In the genomic region with DNA sequence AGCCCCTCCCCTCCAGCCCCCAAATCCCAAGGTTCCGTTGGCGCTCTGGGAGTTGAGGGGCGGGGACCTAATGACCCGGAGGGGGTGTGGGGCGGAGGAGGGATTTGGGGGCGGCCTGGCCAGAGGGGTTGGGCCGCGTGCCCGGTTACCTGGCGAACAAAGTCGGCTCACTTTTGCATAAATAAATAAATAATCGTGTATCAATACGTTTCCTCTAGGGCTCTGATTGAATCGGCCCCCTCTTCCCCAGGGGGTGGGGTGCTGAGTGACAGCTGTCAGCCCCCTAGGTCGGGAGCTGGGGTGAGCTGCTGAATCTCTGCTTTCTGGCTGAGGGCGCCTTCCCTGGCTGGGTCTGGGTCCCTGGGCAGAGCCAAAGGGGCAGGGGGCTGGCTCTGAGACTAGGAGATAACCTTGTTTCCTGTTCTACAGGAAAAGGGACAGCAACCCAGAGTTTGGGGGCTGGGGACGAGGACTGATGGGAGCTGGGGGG, we compare ENCODE assay signal across 9 mouse cellular contexts. TPM values are rescaled to one million over a fixed set of nuclear protein-coding genes. Genes with fewer than 3 reads are reported as not detected.
DNase-seq lines count a peak whose midpoint lies in the region; ATAC-seq and TF ChIP-seq lines count a peak whose summit lies in the region.
"Had no signal": no experiment of that assay in that cellular context is flagged by ENCODE, and none has a peak within 500 bp of the region (broad histone marks: within the 10 kb centered on the region; RNA-seq: fewer than 3 reads in every experiment).

No protein-coding gene starts in this region.

- H3K4me2 ChIP-seq in CH12.LX (ENCODE audit: insufficient read depth, low read depth, poor library complexity, severe bottlenecking), result peak overlapping the region; percentile 97
- peak overlapping the region; percentile 98 for H3K4me2 ChIP-seq in limb, embryonic 13.5 days (replicated peaks)
- peak overlapping the region; percentile 99 for H3K4me2 ChIP-seq in neural tube, embryonic 13.5 days

- peak overlapping the region; percentile 25 for H3K9ac ChIP-seq in CH12.LX (ENCODE audit: insufficient read depth, low read depth)
- H3K9ac ChIP-seq in limb, embryonic 13.5 days, result peak overlapping the region; percentile 99
- peak overlapping the region; percentile 100 for H3K9ac ChIP-seq in neural tube, embryonic 13.5 days

- peaks cover 3% of the 10 kb centered on the region; the same call in 1 of the 2 replicates for H3K79me2 ChIP-seq in CH12.LX (replicated peaks; ENCODE audit: control insufficient read depth, extremely low read depth, insufficient read depth, poor library complexity, severe bottlenecking)

- no peak for TF ChIP-seq POLR2A in CH12.LX (IDR thresholded peaks at IDR 0.05; ENCODE audit: low read depth, low read length)

- dilution Hi-C loops in CH12.LX (cut with MboI; ENCODE audit: extremely low pct_ligation_motif_present, extremely low pct_unique_long_range_greater_than_20kb, low sequenced_read_pairs), result no loop called here

- H3K36me3 ChIP-seq in erythroblast, embryonic 14.5 days (ENCODE audit: control insufficient read depth), result no peaks in the 10 kb centered on the region
- H3K36me3 ChIP-seq in CH12.LX (replicated peaks in 1 of 2; ENCODE audit: control insufficient read depth in 1 of 2, insufficient read depth in 1 of 2, low read length in 1 of 2), result peaks cover 0 to 19% of the 10 kb centered on the region in 2 experiments
- H3K36me3 ChIP-seq in embryonic facial prominence, embryonic 10.5 days (replicated peaks), result peaks cover 7% of the 10 kb centered on the region; the same call in 1 of the 2 replicates
- no peaks in the 10 kb centered on the region for H3K36me3 ChIP-seq in limb, embryonic 13.5 days
- no peaks in the 10 kb centered on the region for H3K36me3 ChIP-seq in neural tube, embryonic 13.5 days

- DNase-seq in CH12.LX (ENCODE audit: extremely low read depth), result peak; percentile 25
- DNase-seq in embryonic facial prominence, embryonic 10.5 days (ENCODE audit: low spot score), result peak; percentile 75
- peak; percentile 42 for DNase-seq in heart, postnatal 25 days (ENCODE audit: low spot score)
- DNase-seq in frontal cortex, postnatal 25 days (ENCODE audit: low spot score in 2 of 2), result no peak

- intact Hi-C loops in heart, postnatal 25 days (cut with DNase I), result loop anchor here (1.0 to 5.0 kb wide), 4 partner anchors 24 to 119 kb away; partner anchors contain the start of gene Wasf2

- peak overlapping the region; percentile 77 for H3K4me3 ChIP-seq in erythroblast, embryonic 14.5 days (replicated peaks)
- H3K4me3 ChIP-seq in CH12.LX (replicated peaks in 1 of 3; ENCODE audit: low read depth in 2 of 3, low read length in 2 of 3, poor library complexity in 1 of 3), result peak overlapping the region; percentile 56 to 85 (median 78)
- H3K4me3 ChIP-seq in embryonic facial prominence, embryonic 10.5 days, result peak overlapping the region; percentile 99
- peak overlapping the region; percentile 96 for H3K4me3 ChIP-seq in limb, embryonic 13.5 days
- peak overlapping the region; percentile 98 for H3K4me3 ChIP-seq in neural tube, embryonic 13.5 days

- no peak for TF ChIP-seq EP300 in CH12.LX (IDR thresholded peaks at IDR 0.05; ENCODE audit: low read length)

- peaks cover 52% of the 10 kb centered on the region for H3K27me3 ChIP-seq in erythroblast, embryonic 14.5 days (ENCODE audit: control insufficient read depth)
- H3K27me3 ChIP-seq in CH12.LX (replicated peaks), result peaks cover 16% of the 10 kb centered on the region
- peaks cover 18% of the 10 kb centered on the region for H3K27me3 ChIP-seq in embryonic facial prominence, embryonic 10.5 days (replicated peaks; ENCODE audit: low read depth, poor library complexity, severe bottlenecking)
- peaks cover 19% of the 10 kb centered on the region for H3K27me3 ChIP-seq in limb, embryonic 13.5 days
- H3K27me3 ChIP-seq in neural tube, embryonic 13.5 days, result peaks cover 18% of the 10 kb centered on the region
- H3K27me3 ChIP-seq: Patski had no signal

- in situ Hi-C loops in CH12.LX (cut with MboI; ENCODE audit: low pct_ligation_motif_present, low pct_unique_long_range_greater_than_20kb, low sequenced_read_pairs), result loop anchor here (5.0 to 10.0 kb wide), 2 partner anchors 34 to 192 kb away; no protein-coding TSS in a partner anchor

- WGBS in embryonic facial prominence, embryonic 10.5 days, result under 1% methylated on average over 17 of the region's 17 CpGs
- 1% methylated on average over 16 of the region's 17 CpGs for WGBS in limb, embryonic 13.5 days
- 1% methylated on average over 17 of the region's 17 CpGs for whole genome bisulfite sequencing in neural tube, embryonic 13.5 days

- no peak for ATAC-seq in erythroblast, adult 5-6 weeks (replicated peaks; ENCODE audit: low FRiP score, poor library complexity, severe bottlenecking)
- 0 out of 2 replicates have a peak, but pooled peaks have one; percentile 4 for ATAC-seq in limb, embryonic 13.5 days (ENCODE audit: low FRiP score, low read depth)
- ATAC-seq in neural tube, embryonic 13.5 days (ENCODE audit: low read depth), result no peak

- no peak for TF ChIP-seq RAD21 in CH12.LX (IDR thresholded peaks at IDR 0.05; ENCODE audit: low read depth, low read length)

- TF ChIP-seq CTCF in CH12.LX (conservative IDR thresholded peaks at IDR 0.05 in 1 of 2, IDR thresholded peaks at IDR 0.05 in 1 of 2; ENCODE audit: low read depth in 2 of 2, low read length in 2 of 2), result no peak

- H3K9me3 ChIP-seq in erythroblast, embryonic 14.5 days (ENCODE audit: control insufficient read depth, low read length), result no peaks in the 10 kb centered on the region
- H3K9me3 ChIP-seq in CH12.LX (replicated peaks; ENCODE audit: low read length), result no peaks in the 10 kb centered on the region
- no peaks in the 10 kb centered on the region for H3K9me3 ChIP-seq in embryonic facial prominence, embryonic 10.5 days
- H3K9me3 ChIP-seq in limb, embryonic 13.5 days, result no peaks in the 10 kb centered on the region
- H3K9me3 ChIP-seq in neural tube, embryonic 13.5 days, result no peaks in the 10 kb centered on the region

- no peak overlapping the region for H3K27ac ChIP-seq in CH12.LX (ENCODE audit: insufficient read depth, low read depth)
- H3K27ac ChIP-seq in embryonic facial prominence, embryonic 10.5 days (replicated peaks), result peak overlapping the region; percentile 97
- H3K27ac ChIP-seq in limb, embryonic 13.5 days, result peak overlapping the region; percentile 95
- peak overlapping the region; percentile 98 for H3K27ac ChIP-seq in neural tube, embryonic 13.5 days (replicated peaks)

- H3K4me1 ChIP-seq in erythroblast, embryonic 14.5 days (ENCODE audit: control insufficient read depth), result peaks cover 43% of the 10 kb centered on the region
- H3K4me1 ChIP-seq in CH12.LX (ENCODE audit: control insufficient read depth in 1 of 2, insufficient read depth in 2 of 2), result peaks cover 12 to 41% of the 10 kb centered on the region in 2 experiments
- peaks cover 98% of the 10 kb centered on the region for H3K4me1 ChIP-seq in embryonic facial prominence, embryonic 10.5 days
- peaks cover 67% of the 10 kb centered on the region for H3K4me1 ChIP-seq in limb, embryonic 13.5 days
- peaks cover 60% of the 10 kb centered on the region for H3K4me1 ChIP-seq in neural tube, embryonic 13.5 days (replicated peaks)

TF ChIP-seq in CH12.LX, 34 proteins besides CTCF, POLR2A, EP300 and RAD21:
- TF ChIP-seq SIN3A (IDR thresholded peaks at IDR 0.05; ENCODE audit: low read length), result 0 out of 2 replicates have a peak, but pooled peaks have one; percentile 31
- TF ChIP-seq ZNF384 (IDR thresholded peaks at IDR 0.05; ENCODE audit: low read depth, low read length), result no peak
TF ChIP-seq in CH12.LX: peak in this region for 1.

RNA-seq across cellular contexts. Expression of gene Ahdc1, which starts 1.8 kb away (rescaled TPM):
- 0.08 TPM in 2 replicates for polyA plus RNA-seq in erythroblast, embryonic 14.5 days (2012)
- total RNA-seq in erythroblast, adult 5-6 weeks (2015; ENCODE audit: low replicate concordance), result 1.2 and 10.2 TPM in 2 replicates
- 0.17 and 4.2 TPM in 2 replicates for total RNA-seq in erythroblast, adult 5-6 weeks (2017; ENCODE audit: low replicate concordance)
- total RNA-seq in CH12.LX (2012; rRNA removed) (7.8 and 8.4 TPM in 2 replicates), CH12.LX (2014; rRNA removed) (1.0 and 1.6 TPM in 2 replicates)
- polyA plus RNA-seq in CH12.LX (2012; ENCODE audit: insufficient read length, low read depth), result 16.1 and 19.9 TPM in 2 replicates
- 11.5 and 11.6 TPM in 2 replicates for polyA plus RNA-seq in embryonic facial prominence, embryonic 10.5 days (2016; fragmentation: Nextera tagmentation; extraction: Ambion mirVana)
- 10 to 100 TPM; 43.2 to 50.4 TPM for total RNA-seq in heart, postnatal 25 days (2021)
- polyA plus RNA-seq in limb, embryonic 13.5 days (2015; fragmentation: Nextera tagmentation; extraction: Ambion mirVana), result 11.3 and 11.5 TPM in 2 replicates
- 9.4 and 9.9 TPM in 2 replicates for polyA plus RNA-seq in neural tube, embryonic 13.5 days (2015; fragmentation: Nextera tagmentation; extraction: Ambion mirVana)

RNA-seq across cellular contexts. Expression of gene Fgr, which starts 38.9 kb away (rescaled TPM):
- polyA plus RNA-seq in erythroblast, embryonic 14.5 days (2012), result 0.01 TPM in 1 of 2 replicates, not detected in the other
- 12.1 and 21.5 TPM in 2 replicates for total RNA-seq in erythroblast, adult 5-6 weeks (2015; ENCODE audit: low replicate concordance)
- total RNA-seq in erythroblast, adult 5-6 weeks (2017; ENCODE audit: low replicate concordance), result 13.4 and 18.7 TPM in 2 replicates
- total RNA-seq in CH12.LX (2012; rRNA removed), result 0.04 TPM in 2 replicates
- total RNA-seq in CH12.LX (2014; rRNA removed), result 0.13 and 0.23 TPM in 2 replicates
- polyA plus RNA-seq in CH12.LX (2012; ENCODE audit: insufficient read length, low read depth), result 0.24 and 0.70 TPM in 2 replicates
- polyA plus RNA-seq in embryonic facial prominence, embryonic 10.5 days (2016; fragmentation: Nextera tagmentation; extraction: Ambion mirVana), result 0.16 and 0.21 TPM in 2 replicates
- under 1 TPM; 0.26 to 0.39 TPM for total RNA-seq in heart, postnatal 25 days (2021)
- 0.19 and 0.26 TPM in 2 replicates for polyA plus RNA-seq in limb, embryonic 13.5 days (2015; fragmentation: Nextera tagmentation; extraction: Ambion mirVana)
- not detected in 2 replicates for polyA plus RNA-seq in neural tube, embryonic 13.5 days (2015; fragmentation: Nextera tagmentation; extraction: Ambion mirVana)
- polyA plus RNA-seq: Patski had no signal

Comparison
In these comparisons a context has a peak if more than half of its experiments do, and no peak if none do; other contexts are left out.
1. DNase-seq: peak in CH12.LX (single experiment), embryonic facial prominence, embryonic 10.5 days (single experiment) and heart, postnatal 25 days (single experiment); none in frontal cortex, postnatal 25 days (0 of 2).
2. H3K9ac ChIP-seq: peak in every context shown above with its lines; median percentile 100 in neural tube, embryonic 13.5 days; 99 in limb, embryonic 13.5 days; 25 in CH12.LX.
3. Peak in every context shown above with its lines, with median percentiles within 50 percentile points of each other: H3K4me3 ChIP-seq and H3K4me2 ChIP-seq.